Mouse (Mus musculus): ENCODE results near the gene Cenpo.
"Not testable (repeated sequence)": the region's sequence is repeated elsewhere in the genome, so short reads cannot be mapped to it uniquely, and the experiment has no call there.

The Cenpo gene

GRCm38 (mm10) chr12:4233572-4234508 is at the start of gene Cenpo, which contains the start of gene Ptrhd1:
Cenpo (minus strand) TSS chr12:4234294.
Ptrhd1 (plus strand) TSS chr12:4234027.
- peak; percentile 98 to 99 for DNase-seq

GRCm38 (mm10) chr12:4279878-4280277 is 45.8 kb upstream of the Cenpo start:
- no peak for DNase-seq

GRCm38 (mm10) chr12:4278978-4279755 is 45.1 kb upstream of the Cenpo start:
- DNase-seq, result no peak

- DNase-seq, result no peak
These were observed 37.0 kb upstream of the Cenpo start for GRCm38 (mm10) chr12:4271078-4271477.

- DNase-seq, result peak in 1 of 2 experiments; percentile 11
These were observed 33.7 kb upstream of the Cenpo start for GRCm38 (mm10) chr12:4267765-4268164.

- no peak for DNase-seq
These were observed 18.9 kb upstream of the Cenpo start for GRCm38 (mm10) chr12:4252742-4253655.

- DNase-seq, result no peak
These were observed 15.7 kb upstream of the Cenpo start for GRCm38 (mm10) chr12:4249786-4250185.

GRCm38 (mm10) chr12:4245742-4246141 is 11.6 kb upstream of the Cenpo start:
- no peak for DNase-seq

- DNase-seq, result no peak
These were observed 9.7 kb upstream of the Cenpo start for GRCm38 (mm10) chr12:4243805-4244204.

- not testable (repeated sequence) for DNase-seq
These were observed 6.2 kb upstream of the Cenpo start for GRCm38 (mm10) chr12:4240281-4240680.

GRCm38 (mm10) chr12:4237481-4237880 is 3.4 kb upstream of the Cenpo start:
- DNase-seq, result no peak

- no peak for DNase-seq
These were observed 1.3 kb downstream of the Cenpo start for GRCm38 (mm10) chr12:4232777-4233176.

GRCm38 (mm10) chr12:4230156-4230555 is 3.9 kb downstream of the Cenpo start:
- DNase-seq, result no peak

- peak in 1 of 2 experiments; percentile 22 for DNase-seq
These were observed 21.2 kb downstream of the Cenpo start for GRCm38 (mm10) chr12:4212908-4213307.

GRCm38 (mm10) chr12:4211174-4211573 is 22.9 kb downstream of the Cenpo start:
- peak in 1 of 2 experiments; percentile 18 for DNase-seq

GRCm38 (mm10) chr12:4209196-4209595 is 24.9 kb downstream of the Cenpo start:
- DNase-seq, result no peak

- DNase-seq, result peak in 1 of 2 experiments; percentile 70
These were observed 25.5 kb downstream of the Cenpo start for GRCm38 (mm10) chr12:4208405-4209133.

GRCm38 (mm10) chr12:4206106-4206505 is 28.0 kb downstream of the Cenpo start:
- DNase-seq, result no peak

- no peak for DNase-seq
These were observed 31.9 kb downstream of the Cenpo start for GRCm38 (mm10) chr12:4202206-4202605.

GRCm38 (mm10) chr12:4201454-4202200 is 32.5 kb downstream of the Cenpo start:
- no peak for DNase-seq

- DNase-seq, result no peak
These were observed 34.8 kb downstream of the Cenpo start for GRCm38 (mm10) chr12:4199271-4199670.

All from kidney, adult 8-10 months (tissue).